Mouse (Mus musculus) left cerebral cortex, adult 2 months (tissue): ENCODE data around the gene Ston2. TPM values are rescaled to one million over a fixed set of nuclear protein-coding genes. Genes with fewer than 3 reads are reported as not detected.

Experiments
- DNase-seq, 2 experiments: peaks; one replicate each; pipeline ENCODE4 v3.0.0; 2021 to 2022; ENCODE audit warnings: low spot score in 2 of 2, mixed read lengths in 1 of 2; ENCODE audit errors: extremely low spot score in 1 of 2
- H3K27ac ChIP-seq: fragments of 200-600 bp; 2 replicates; pipeline ENCODE4 v1.8.1; 2022
- H3K4me3 ChIP-seq: fragments of 200-600 bp; 2 replicates; pipeline ENCODE4 v1.8.1; 2022
- CTCF ChIP-seq: fragments of 200-600 bp; IDR thresholded peaks from 2 replicates; pipeline ENCODE4 v1.8.1; 2022; ENCODE audit warnings: antibody characterized with exemption, mild to moderate bottlenecking, moderate library complexity
- intact Hi-C: fragments of 180-260 bp; cut with DNase I; formaldehyde crosslinking; loops from one replicate; pipeline ENCODE4 v1.15.1; 2025
- total RNA-seq, 2 experiments: library from RNA; stranded (reverse); gene quantifications; 2 replicates each; pipeline ENCODE4 v1.2.3; 2021

The Ston2 gene
- total RNA-seq, 2 experiments from 2014 or later, result 17.1 to 20.2 TPM

GRCm38 (mm10) chr12:91662844-91663243, 125.3 kb downstream of the Ston2 start:
- Histone ChIP-seq H3K4me3 (no peak overlapping the region), H3K27ac (no peak overlapping the region)
- no peak for DNase-seq
- intact Hi-C loops, result no loop called here
- TF ChIP-seq CTCF, result no peak

- Histone ChIP-seq H3K27ac (no peak overlapping the region), H3K4me3 (no peak overlapping the region)
- no peak for TF ChIP-seq CTCF
- intact Hi-C loops, result no loop called here
- no peak for DNase-seq
Observed at GRCm38 (mm10) chr12:91660640-91661417, 127.4 kb downstream of the Ston2 start.

GRCm38 (mm10) chr12:91654399-91655122, 133.6 kb downstream of the Ston2 start:
- Histone ChIP-seq H3K27ac (no peak overlapping the region), H3K4me3 (no peak overlapping the region)
- peak in 1 of 2 experiments; percentile 19 for DNase-seq
- intact Hi-C loops, result no loop called here
- TF ChIP-seq CTCF, result no peak

GRCm38 (mm10) chr12:91648426-91648825, 139.8 kb downstream of the Ston2 start:
- no peak overlapping the region for H3K4me3 ChIP-seq
- no peak for DNase-seq
- intact Hi-C loops, result no loop called here
- no peak for TF ChIP-seq CTCF
- H3K27ac ChIP-seq, result no peak overlapping the region

- Histone ChIP-seq H3K4me3 (no peak overlapping the region), H3K27ac (no peak overlapping the region)
- no peak for DNase-seq
- intact Hi-C loops, result no loop called here
- no peak for TF ChIP-seq CTCF
Observed at GRCm38 (mm10) chr12:91645361-91646123, 142.6 kb downstream of the Ston2 start.

- TF ChIP-seq CTCF, result no peak
- Histone ChIP-seq H3K4me3 (no peak overlapping the region), H3K27ac (no peak overlapping the region)
- DNase-seq, result no peak
- intact Hi-C loops, result loop anchor here (5.0 kb wide), 1 partner anchor 69 kb away; no protein-coding TSS in a partner anchor
Observed at GRCm38 (mm10) chr12:91643221-91643620, 145.0 kb downstream of the Ston2 start.

- TF ChIP-seq CTCF, result no peak
- DNase-seq, result no peak
- Histone ChIP-seq H3K4me3 (no peak overlapping the region), H3K27ac (no peak overlapping the region)
- intact Hi-C loops, result loop anchor here (5.0 kb wide), 1 partner anchor 70 kb away; no protein-coding TSS in a partner anchor
Observed at GRCm38 (mm10) chr12:91642426-91643093, 145.6 kb downstream of the Ston2 start.

GRCm38 (mm10) chr12:91641631-91642141, 146.5 kb downstream of the Ston2 start:
- DNase-seq, result peak; percentile 17 to 41
- Histone ChIP-seq H3K27ac (no peak overlapping the region), H3K4me3 (peak overlapping the region; percentile 40)
- TF ChIP-seq CTCF, result no peak
- intact Hi-C loops, result loop anchor here (2.0 to 5.0 kb wide), 2 partner anchors 71 to 157 kb away; no protein-coding TSS in a partner anchor

GRCm38 (mm10) chr12:91641133-91641532, 147.1 kb downstream of the Ston2 start:
- no peak for TF ChIP-seq CTCF
- Histone ChIP-seq H3K4me3 (peak overlapping the region; percentile 40), H3K27ac (no peak overlapping the region)
- intact Hi-C loops, result loop anchor here (2.0 to 5.0 kb wide), 2 partner anchors 71 to 158 kb away; no protein-coding TSS in a partner anchor
- no peak for DNase-seq

- intact Hi-C loops, result loop anchor here (1.0 to 5.0 kb wide), 3 partner anchors 72 to 158 kb away; no protein-coding TSS in a partner anchor
- peak; percentile 80 for TF ChIP-seq CTCF
- no peak overlapping the region for H3K4me3 ChIP-seq
- peak; percentile 58 to 68 for DNase-seq
- no peak overlapping the region for H3K27ac ChIP-seq
Observed at GRCm38 (mm10) chr12:91640712-91641111, 147.5 kb downstream of the Ston2 start.

- no peak overlapping the region for H3K4me3 ChIP-seq
- no peak overlapping the region for H3K27ac ChIP-seq
- intact Hi-C loops, result no loop called here
- TF ChIP-seq CTCF, result no peak
- no peak for DNase-seq
Observed at GRCm38 (mm10) chr12:91638351-91638750, 149.8 kb downstream of the Ston2 start.
